Mouse (Mus musculus): ENCODE measurements around the gene Slit3.

Slit3 gene

DNA sequence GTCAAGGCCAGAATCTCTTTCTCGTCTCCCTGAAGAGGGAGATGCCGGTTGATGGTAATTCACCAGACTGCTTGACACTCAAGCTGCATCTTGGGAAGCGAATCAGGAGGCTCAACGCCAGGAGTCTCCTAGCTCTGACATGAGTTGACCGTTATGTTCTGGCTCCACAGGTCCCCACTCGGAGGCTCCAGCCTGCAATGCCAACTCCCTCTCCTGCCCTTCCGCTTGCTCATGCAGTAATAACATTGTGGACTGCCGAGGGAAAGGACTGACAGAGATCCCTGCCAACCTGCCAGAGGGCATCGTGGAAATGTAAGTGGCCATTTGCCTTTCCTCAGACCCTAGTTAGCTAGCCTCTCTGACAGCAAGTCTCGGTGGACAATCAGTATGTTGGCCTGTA, 457.8 kb downstream of the Slit3 start:
- DNase-seq (ENCODE audit: low read depth, low spot score), result no peak

DNA sequence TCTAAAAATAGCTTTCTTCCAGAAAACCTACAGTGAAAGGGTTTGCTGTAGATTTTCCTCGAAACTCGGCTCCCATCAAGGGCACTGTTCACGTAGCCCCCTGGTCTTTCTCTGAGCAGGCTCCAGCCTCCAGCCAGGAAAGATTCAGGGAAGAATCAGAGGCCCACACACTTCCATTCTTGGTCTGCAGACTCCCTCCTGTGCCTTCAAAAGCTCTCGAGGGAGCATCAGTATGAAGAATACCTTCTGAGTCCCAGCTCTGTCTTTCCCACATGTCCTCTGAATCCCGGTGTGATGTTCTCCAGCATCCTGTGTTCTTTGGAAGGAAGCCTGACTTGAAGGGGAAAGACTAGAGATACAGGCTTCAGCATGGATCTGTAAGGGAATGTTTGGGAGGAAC, 461.6 kb downstream of the Slit3 start:
- no peak for DNase-seq (ENCODE audit: low read depth, low spot score)

DNA sequence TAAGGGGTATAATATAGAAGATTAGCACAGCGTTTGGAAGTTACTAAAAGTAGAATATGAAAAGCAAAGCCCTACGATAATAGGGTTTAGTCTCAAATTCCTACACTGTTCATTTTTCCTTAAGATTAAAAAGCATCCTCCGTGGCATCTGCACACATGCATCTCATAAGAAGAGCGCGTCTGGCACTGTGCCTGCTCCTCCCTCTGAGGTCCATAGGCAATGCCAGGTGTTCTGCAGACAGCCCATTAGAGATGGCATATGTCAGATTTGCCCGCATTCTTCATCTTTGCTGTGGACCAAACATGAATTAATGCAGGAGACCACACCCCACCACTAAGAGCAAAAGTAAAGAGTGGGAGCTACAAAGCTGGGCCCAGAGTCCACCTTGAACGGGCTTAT, 462.6 kb downstream of the Slit3 start:
- DNase-seq (ENCODE audit: low read depth, low spot score), result no peak

DNA sequence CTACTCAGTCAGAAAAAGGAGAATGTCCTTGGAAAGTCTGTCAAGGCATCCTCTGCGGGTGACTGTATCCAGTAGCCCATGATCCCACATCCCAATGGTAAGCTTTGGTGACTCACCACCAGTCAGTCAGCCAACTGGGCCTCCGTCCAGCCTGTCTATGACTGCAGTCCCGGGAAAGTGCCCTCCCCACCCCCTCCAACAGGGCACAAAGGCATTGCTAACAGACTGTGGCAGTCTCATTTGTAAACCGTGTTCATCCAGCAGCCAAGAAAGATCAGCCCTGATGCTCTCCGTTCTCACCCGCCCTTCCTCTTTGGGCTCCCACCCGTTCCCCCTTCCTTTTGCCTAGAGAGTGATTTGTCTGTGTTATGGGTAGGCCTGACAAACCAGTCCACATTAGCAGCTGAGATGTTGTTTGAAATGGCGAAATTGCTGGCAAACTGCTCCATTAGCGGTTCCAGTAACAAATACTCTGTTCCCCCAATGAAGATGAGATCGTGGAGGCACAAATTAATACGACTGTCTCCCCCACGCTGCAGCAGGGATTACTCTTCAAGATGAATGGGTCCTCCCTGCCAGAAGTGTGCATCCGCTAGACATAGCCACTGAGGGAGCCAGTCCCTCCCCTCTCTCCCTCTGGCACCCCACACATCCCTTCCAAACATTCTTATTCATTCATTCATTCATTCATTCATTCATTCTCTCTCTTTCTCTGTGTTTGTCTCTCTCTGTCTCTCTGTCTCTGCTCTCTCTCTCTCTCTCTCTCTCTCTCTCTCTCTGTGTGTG, 466.3 kb downstream of the Slit3 start:
- no peak for DNase-seq (ENCODE audit: low read depth, low spot score)

DNA sequence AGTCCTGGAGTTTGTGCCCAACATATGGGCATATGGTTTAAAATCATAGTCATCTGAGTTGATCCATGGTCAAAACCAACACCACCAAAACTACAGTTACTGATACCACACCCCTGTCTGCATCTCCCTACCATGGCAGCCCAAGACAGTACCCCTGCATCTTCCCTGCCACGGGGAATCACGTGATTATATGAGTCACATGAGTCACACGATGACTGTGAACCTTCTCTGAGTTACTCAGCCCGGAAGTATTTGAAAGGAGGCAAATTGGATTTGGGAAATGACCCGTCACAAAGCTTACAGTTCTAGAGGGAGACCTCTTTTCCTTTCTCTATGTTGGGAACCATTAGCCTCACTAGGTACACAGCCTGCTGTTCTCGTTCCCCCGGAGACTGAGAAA, 468.9 kb downstream of the Slit3 start:
- DNase-seq (ENCODE audit: low read depth, low spot score), result no peak

DNA sequence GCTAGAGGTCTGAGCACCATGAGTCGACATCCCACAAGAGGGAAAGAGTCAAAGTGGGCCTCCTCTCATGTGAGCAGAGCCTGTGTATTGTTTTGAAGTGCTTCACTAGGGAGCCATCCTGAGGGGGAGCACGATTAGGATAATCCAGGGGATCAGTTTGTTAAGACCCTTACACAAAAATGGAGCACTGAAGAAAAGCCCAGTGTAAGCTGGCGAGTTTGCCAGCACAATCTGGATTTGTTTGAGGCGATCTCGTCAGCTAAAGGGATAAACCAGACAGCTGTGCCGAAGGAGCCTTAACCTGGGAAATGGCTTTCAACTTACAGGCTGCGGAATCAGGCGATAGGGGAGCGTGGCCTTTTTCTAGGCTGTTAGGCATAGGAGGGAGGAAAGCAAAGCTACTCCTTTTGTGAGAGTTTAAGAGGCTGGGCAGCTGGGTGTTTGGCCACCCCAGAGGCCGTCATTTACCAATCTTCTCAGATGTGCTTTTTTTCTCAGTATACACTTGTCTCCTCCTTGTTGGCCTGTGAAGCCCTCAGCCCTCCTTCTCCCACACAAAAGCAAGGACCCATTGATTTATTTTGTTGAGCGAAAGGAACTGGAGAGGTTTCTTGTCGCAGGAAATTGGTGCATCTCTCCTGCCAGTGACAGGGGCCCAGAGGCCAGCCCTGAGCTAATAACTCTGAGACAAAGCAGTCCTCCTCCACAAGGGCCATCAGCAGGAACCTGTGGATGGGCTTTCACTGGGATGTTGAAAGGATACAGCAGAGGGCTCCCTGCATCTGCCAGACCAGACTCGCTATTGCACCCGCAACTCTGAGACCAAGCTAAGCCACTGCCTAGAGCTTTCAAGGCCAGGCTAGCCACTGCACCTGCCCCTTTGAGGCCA, 472.4 kb downstream of the Slit3 start:
- no peak for DNase-seq (ENCODE audit: low read depth, low spot score)

DNA sequence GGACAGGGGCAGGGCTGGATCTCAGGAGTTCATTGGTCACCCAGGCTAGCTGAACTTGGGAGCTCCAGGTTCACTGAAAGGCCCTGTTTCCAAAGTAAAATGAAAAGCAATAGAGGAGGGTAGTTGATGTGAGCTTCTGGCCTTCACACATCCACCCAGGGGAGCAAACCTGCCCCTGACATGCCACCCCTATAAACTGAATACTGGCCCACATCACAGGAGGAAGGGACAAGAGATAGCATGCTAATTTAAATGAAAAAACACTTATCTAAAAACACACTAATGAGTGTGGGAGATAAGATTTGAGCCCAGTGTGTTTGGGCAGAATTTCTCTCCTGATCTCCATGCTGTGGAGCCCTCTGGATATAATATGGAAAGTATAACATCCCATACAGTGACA, 475.0 kb downstream of the Slit3 start:
- DNase-seq (ENCODE audit: low read depth, low spot score), result no peak

DNA sequence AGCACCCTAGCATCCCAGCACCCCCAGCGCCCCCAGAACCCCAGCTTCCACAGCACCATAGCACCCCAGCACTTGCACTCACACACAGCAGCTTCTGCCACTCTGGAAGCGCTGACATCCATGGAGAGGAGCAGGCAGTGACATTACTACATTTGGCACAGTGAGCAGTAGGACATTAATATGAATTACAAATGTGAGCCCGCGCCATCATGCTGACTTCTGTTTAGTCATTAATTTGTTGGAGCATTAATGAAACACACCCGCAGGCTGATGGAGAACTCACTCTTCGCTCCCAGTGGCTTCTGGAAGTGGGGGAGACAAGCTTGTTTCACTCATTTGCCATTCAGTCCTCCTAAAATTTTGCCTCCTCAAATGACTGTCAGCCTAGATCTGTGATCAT, 476.9 kb downstream of the Slit3 start:
- DNase-seq (ENCODE audit: low read depth, low spot score), result no peak

DNA sequence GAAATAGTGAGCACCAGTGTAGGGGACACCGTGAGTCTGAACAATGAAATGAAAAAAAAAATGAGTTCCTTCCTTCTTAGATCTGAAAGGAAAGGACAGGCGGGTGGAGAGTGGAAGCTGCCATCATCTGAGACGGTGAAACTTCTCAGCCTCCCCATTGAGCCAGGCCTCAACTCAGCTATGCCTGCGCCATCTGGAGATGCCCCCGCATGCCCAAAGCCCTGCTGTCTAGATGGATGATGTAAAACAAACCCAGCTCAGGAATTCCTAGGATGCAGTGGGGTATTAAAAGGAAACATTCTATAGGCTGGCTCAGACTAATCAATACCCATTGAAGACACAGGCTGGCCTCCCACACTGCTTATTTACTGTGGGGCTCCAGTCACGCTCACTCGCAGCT, 477.7 kb downstream of the Slit3 start:
- no peak for DNase-seq (ENCODE audit: low read depth, low spot score)

DNA sequence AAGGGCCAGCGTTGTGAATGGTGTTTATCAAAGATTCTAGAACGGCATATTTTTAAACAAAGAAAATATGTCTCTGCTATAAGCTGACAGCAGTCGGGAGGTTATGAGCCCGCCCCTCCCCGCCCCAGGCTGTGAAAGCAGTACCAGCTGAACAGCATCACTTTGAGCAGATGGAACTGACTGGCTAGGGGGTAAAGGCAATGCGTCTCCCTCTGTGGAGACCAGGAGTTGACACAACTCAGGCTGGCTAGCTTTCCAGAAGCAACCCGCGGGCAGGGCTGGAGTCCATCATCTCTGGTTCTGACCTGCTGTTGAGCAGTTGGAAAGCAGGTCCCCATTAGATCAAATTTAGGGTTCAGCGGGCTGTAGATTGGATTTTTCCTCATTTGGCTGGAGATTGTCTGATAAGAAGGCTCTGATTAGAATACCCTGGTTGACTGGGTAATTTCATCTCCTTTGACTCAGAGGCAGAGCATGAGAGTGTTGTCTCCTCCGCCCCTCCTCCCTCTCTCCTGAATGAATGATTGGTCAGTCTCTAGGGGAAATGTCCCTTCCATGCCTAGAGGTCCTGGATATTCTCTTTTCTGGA, 480.7 kb downstream of the Slit3 start:
- DNase-seq (ENCODE audit: low read depth, low spot score), result no peak

DNA sequence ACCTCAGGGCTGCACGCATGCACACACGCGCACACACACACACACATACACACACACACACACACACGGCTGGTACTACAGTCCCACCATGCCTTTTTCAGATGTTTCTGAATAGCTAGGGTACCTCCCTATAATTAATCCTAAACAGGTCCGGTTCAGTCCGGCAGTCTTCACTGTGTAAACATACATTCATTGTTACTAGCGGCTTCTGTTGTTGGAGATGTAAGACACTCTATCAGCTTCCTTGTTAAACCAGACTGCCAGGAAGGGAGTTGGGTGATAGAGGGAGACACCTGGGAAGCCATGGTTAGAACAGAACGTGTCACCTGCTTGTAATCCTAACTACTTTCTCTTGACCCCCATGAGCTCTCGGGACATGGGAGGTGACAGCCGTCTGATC, 481.6 kb downstream of the Slit3 start:
- no peak for DNase-seq (ENCODE audit: low read depth, low spot score)

DNA sequence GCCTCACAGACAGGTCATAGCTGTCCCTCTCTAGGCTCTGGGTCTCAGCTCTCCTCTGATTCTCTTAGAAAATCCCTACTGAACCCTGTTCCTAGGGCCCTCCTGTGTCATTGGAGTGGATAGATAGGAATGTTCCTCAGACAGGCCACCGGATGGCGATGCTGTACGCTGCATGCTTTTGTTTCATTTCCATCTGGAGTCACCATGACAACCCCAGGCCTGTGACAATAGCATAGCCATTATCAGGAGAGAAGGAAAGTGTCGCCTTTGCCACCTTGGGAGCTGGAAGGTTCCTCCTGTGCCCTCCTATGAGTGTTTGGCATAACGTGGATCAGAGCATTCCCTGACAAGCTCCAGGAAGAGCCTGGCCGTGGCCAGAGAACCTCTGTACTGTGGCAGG, 482.9 kb downstream of the Slit3 start:
- peak; percentile 34 for DNase-seq (ENCODE audit: low read depth, low spot score)

DNA sequence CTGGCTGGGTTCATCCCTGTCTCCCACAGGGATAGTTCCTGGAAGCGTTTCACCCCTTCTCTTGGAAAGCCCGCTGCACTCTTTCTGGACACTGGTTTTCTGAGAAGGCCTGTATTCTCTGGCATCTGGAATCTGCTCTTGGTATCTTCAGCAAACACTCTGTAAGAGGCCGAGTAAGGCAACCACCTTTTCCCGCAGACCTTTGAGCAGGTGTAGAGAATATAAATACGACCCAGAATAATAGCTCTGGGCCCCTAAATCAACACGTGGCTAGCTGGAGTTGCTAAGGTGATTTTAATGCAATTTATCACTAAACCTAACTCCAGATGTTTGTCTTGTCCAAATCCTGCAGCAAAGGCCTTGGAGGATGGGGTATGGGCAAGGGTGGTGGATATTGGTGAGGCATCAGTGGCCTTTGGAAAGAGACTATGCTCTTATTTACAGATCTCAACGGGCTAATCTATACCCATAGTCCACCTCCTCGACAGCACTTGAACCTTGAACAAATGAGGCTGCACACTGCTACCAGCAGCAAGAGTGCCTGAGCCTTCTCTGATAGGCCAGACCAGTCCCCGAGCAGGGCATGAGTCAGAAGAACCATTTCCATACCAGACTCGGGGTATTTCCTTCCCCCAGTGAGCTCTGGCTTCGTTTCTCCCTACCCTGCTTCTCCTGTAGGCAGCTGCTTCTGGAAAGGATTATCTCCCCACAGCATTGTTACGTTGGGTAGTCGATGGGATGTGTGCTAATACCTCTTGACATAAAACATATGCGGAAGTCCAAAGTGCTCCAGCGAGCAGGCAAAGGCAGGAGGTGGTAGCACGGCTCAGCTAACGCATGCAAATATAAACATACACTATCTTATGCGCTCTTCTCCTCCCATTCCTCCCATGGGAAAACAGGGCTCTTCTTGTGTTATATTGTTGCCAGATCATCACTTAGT, 484.1 kb downstream of the Slit3 start:
- no peak for DNase-seq (ENCODE audit: low read depth, low spot score)

DNA sequence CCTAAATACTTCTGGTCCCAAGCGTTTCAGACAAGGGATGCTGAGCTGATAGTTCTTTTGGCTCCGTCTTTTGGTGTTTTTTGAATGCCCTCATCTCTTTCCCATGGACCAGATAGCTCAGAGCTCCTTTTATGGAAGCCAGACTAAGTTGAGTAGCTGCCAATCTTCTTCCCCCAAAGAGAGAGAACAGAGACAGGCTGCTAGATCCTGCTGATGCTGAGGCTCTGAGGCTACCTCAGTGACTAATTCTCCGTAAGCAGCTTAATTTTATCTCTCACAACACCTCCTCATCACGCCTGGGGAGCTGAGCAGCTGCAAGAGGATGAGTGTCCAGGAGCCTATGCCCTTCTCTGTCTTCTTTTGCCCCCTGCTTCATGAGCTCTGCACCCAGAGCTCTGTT, 486.2 kb downstream of the Slit3 start:
- DNase-seq (ENCODE audit: low read depth, low spot score), result no peak

DNA sequence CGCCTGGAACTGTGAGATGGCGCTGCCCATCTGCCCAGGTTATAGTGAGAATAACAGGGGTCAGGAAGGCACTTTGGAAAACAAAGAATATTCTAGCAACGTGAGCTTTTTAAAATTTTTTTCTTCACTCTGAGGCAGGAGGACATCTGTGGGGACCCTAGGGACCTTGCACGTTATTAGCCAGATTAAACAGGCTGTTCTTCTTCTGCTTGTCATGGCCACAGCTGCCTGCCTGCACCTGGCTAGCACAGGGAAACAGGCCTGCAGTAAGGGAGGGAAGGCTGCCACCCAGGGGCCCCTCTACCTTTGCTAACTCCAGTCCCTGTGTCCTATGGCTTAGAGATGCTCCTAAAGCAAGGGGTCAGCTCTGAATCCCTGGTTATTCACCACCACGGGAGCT, 487.8 kb downstream of the Slit3 start:
- no peak for DNase-seq (ENCODE audit: low read depth, low spot score)

DNA sequence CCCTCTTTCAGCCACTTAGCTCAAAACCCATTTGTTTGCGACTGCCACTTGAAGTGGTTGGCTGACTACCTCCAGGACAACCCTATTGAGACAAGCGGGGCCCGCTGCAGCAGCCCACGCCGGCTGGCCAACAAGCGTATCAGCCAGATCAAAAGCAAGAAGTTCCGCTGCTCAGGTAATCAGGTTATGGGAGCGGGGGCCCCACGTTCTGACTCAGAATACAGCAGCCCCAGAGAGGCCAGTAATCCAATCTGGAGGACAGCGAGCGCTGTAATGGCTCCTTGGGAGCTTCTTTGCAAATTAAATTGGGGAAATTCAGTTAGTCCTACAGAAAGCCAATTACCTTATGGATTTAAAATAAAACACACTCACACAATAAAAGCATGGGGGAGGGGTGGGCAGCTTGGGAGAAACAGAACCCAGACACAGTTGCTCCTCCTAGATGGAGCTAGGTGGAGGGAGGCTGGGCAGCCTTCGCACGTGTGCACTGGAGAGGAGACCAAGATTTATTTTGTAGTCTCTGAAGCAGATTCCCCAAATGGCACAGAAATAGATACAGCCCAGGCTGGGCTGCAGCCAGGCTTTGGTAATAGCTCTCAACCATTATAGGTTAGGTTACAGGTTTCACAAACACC, 491.4 kb downstream of the Slit3 start:
- no peak for DNase-seq (ENCODE audit: low read depth, low spot score)

DNA sequence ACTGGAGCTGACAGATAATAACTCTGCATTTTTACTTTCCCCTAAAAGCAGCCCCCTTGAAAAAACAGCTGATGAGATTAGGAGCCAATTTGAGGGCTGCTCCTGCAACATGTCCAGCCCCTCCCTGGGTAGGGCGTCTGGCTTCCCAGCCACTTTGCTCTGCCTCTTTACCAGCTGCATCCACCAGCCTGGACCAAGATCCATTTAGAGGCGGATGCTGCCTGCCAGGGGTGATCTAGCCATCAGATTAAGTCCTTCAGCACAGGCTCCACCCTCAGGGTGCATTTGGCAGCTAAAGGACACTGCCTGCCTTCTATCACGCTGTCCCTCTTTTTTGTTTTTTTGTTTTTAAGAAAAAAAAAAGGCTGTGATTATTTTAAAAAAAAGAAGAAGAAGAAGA, 493.5 kb downstream of the Slit3 start:
- no peak for DNase-seq (ENCODE audit: low read depth, low spot score)

DNA sequence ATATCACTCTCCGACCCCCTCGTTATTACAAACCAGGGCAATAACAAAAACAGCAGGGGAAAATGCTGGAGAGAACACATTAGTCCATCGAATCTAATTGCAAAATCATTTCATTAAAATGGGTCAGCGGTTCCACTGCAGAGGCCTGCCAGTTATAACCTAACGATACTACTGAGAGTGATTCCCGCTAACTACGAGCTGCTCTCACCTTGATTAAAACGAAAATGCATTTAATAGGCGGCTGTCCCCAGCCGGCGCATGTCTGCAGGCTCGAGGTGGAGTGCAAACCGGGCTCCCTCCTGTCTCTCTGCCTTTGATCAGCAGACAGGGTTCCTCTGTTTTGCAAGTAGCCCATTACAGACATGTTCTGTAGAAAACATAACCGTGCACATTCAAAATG, 498.4 kb downstream of the Slit3 start:
- no peak for DNase-seq (ENCODE audit: low read depth, low spot score)

DNA sequence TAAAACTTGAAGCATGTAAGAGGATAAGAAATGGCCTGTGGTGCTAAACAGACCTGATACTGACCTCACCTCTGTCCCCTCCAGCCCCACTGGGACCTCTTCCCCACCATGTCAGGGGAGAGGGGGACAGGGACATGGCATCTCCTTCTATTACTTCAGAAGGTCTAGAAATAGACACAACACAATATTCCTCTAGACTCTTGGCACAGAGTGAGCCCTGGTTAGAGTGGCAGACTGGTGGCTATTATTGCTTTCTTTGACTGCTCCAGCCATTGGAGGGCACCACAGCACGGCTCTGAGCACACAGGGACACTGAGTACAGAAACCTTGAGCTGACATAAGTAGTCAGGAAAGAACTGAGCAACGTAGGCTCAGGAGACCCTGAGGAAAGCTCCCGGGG, 501.7 kb downstream of the Slit3 start:
- DNase-seq (ENCODE audit: low read depth, low spot score), result no peak

DNA sequence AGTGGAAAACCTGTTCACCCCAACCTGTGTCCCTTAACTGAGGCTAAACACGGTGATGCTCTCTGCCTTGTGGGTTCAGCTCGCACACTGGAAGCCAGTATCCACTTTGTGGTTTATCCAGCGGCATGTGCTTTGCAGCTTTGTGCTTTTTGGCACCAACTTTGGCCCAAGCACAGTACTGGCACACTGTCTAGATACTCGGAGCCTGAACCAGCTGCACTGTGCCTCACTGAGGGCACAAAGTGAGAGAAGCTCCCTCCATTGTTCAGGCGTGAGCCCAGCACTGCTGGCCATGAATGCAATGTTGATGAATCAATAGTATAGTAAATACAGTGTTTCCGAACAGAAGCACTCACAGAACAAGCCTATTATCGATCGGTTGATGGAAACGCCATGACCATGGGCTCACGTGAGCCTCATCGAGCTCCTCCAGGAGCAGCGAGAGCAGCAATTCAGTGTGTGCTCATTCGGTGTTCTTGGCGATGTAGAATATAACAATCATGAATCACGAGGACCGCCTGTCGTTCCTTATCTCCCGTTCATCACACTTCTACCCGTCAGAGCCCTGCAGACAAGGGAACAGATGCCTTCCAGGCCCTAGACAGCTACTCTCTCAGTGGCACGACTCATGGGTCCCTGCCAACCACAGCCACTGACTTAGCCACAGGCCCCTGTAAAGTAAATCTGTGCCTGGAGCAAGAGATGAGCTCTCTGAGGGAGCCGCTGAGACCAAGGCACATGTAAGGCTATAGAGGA, 503.7 kb downstream of the Slit3 start:
- DNase-seq (ENCODE audit: low read depth, low spot score), result no peak

All from ES-CJ7 (cell line).